Mouse (Mus musculus) gastrocnemius, postnatal 4 days (tissue): Measurements from ENCODE around the gene Kiss1. TPM values are rescaled to one million over a fixed set of nuclear protein-coding genes. Genes with fewer than 3 reads are reported as not detected.
A peak's percentile ranks its signal among the peaks of the same experiment; 100 is the strongest.

Source experiments
- DNase-seq, 2 experiments: peaks; one replicate each; pipeline ENCODE4 v3.0.0; 2021 to 2022; ENCODE audit warnings: low spot score in 2 of 2, mixed read lengths in 2 of 2
- total RNA-seq, 2 experiments: library from RNA; stranded (reverse); gene quantifications; 2 replicates each; pipeline ENCODE4 v1.2.3; 2021

Kiss1 gene
- total RNA-seq, 2 experiments from 2014 or later, result not detected

GRCm38 (mm10) chr1:133356330-133356729 is 34.7 kb downstream of the Kiss1 start:
- no peak for DNase-seq

GRCm38 (mm10) chr1:133361006-133361405 is 39.3 kb downstream of the Kiss1 start:
- no peak for DNase-seq

- no peak for DNase-seq
Measured at GRCm38 (mm10) chr1:133362103-133362502, 40.4 kb downstream of the Kiss1 start.

- DNase-seq, result peak; percentile 52 to 55
Measured at GRCm38 (mm10) chr1:133363276-133364021, 41.8 kb downstream of the Kiss1 start, which contains the start of gene Etnk2. Gene Etnk2 (plus strand): TSS chr1:133363572.

- no peak for DNase-seq
Measured at GRCm38 (mm10) chr1:133364022-133364630, 42.5 kb downstream of the Kiss1 start.

- no peak for DNase-seq
Measured at GRCm38 (mm10) chr1:133364890-133365289, 43.2 kb downstream of the Kiss1 start.

- no peak for DNase-seq
Measured at GRCm38 (mm10) chr1:133366951-133367605, 45.4 kb downstream of the Kiss1 start.

GRCm38 (mm10) chr1:133367606-133368488 is 46.2 kb downstream of the Kiss1 start:
- no peak for DNase-seq

GRCm38 (mm10) chr1:133368644-133369043 is 47.0 kb downstream of the Kiss1 start:
- DNase-seq, result no peak

- DNase-seq, result no peak
Measured at GRCm38 (mm10) chr1:133370352-133370751, 48.7 kb downstream of the Kiss1 start.

GRCm38 (mm10) chr1:133371431-133371830 is 49.8 kb downstream of the Kiss1 start:
- no peak for DNase-seq

GRCm38 (mm10) chr1:133372113-133372512 is 50.4 kb downstream of the Kiss1 start:
- no peak for DNase-seq

- no peak for DNase-seq
Measured at GRCm38 (mm10) chr1:133375696-133376346, 54.1 kb downstream of the Kiss1 start.

GRCm38 (mm10) chr1:133377547-133377946 is 55.9 kb downstream of the Kiss1 start:
- no peak for DNase-seq

Other genes with a start within 250 kb of the Kiss1 start
- gene Ppp1r15b, start 190.7 kb upstream of the Kiss1 start, total RNA-seq, result 10 to 100 TPM; 46.0 to 49.1 TPM
- gene Plekha6, start 157.7 kb upstream of the Kiss1 start, total RNA-seq, result 10 to 100 TPM; 12.6 to 14.4 TPM
- gene Golt1a, start 12.1 kb upstream of the Kiss1 start, total RNA-seq, result not detected
- not detected for gene Ren1, start 28.6 kb downstream of the Kiss1 start, total RNA-seq
- gene Etnk2, start 41.7 kb downstream of the Kiss1 start, total RNA-seq, result under 1 TPM; 0.42 to 0.60 TPM
- gene Sox13, start 102.5 kb downstream of the Kiss1 start, total RNA-seq, result 10 to 100 TPM; 18.1 to 19.3 TPM